Mouse (Mus musculus) brain, embryonic 14.5 days (tissue): ENCODE measurements around the gene Nhp2.

Experiments
- CTCF ChIP-seq: fragments of 200-500 bp; IDR thresholded peaks from 2 replicates; pipeline ENCODE4 v1.5.1; 2012; ENCODE audit warnings: inconsistent platforms, mild to moderate bottlenecking, moderate library complexity, borderline replicate concordance; ENCODE audit not compliant: insufficient read depth, insufficient read length; ENCODE audit errors: extremely low read depth
- POLR2A ChIP-seq: fragments of 200-500 bp; IDR thresholded peaks from 2 replicates; pipeline ENCODE4 v1.6.1; 2012; ENCODE audit warnings: mild to moderate bottlenecking, inconsistent platforms, borderline replicate concordance; ENCODE audit not compliant: poor library complexity, insufficient read depth, insufficient read length, severe bottlenecking; ENCODE audit errors: extremely low read depth

- TF ChIP-seq POLR2A (no peak), CTCF (peak; percentile 77)
Measured at GRCm38 (mm10) chr11:51617693-51618092, 1.8 kb upstream of the Nhp2 start.
